Mouse (Mus musculus) limb, embryonic 10.5 days (tissue): ENCODE data around the gene Snx20. TPM values are rescaled to one million over a fixed set of nuclear protein-coding genes. Genes with fewer than 3 reads are reported as not detected.

ENCODE experiments used
- DNase-seq: peaks from one replicate; pipeline ENCODE4 v3.0.0-alpha.2; 2017; ENCODE audit warnings: low spot score
- H3K27ac ChIP-seq: fragments of 300-500 bp; sonication (generic); 2 replicates; pipeline ENCODE4 v1.5.1; 2016; ENCODE audit warnings: mild to moderate bottlenecking
- H3K27me3 ChIP-seq: fragments of 300-500 bp; sonication (generic); 2 replicates; pipeline ENCODE4 v1.6.1; 2016; ENCODE audit warnings: low read depth, mild to moderate bottlenecking; ENCODE audit not compliant: poor library complexity, severe bottlenecking
- H3K36me3 ChIP-seq: fragments of 300-500 bp; sonication (generic); 2 replicates; pipeline ENCODE4 v1.6.1; 2016; ENCODE audit warnings: mild to moderate bottlenecking, moderate library complexity
- H3K4me1 ChIP-seq: fragments of 300-500 bp; sonication (generic); 2 replicates; pipeline ENCODE4 v1.6.1; 2016
- H3K4me3 ChIP-seq: fragments of 300-500 bp; sonication (generic); 2 replicates; pipeline ENCODE4 v1.5.1; 2016; ENCODE audit warnings: mild to moderate bottlenecking, moderate library complexity
- H3K9me3 ChIP-seq: fragments of 300-500 bp; sonication (generic); replicated peaks from 2 replicates; pipeline ENCODE4 v1.6.1; 2016; ENCODE audit warnings: mild to moderate bottlenecking
- WGBS: fragments of 180-500 bp; shearing (Covaris S2); methylation state at CpG from one replicate; pipeline ENCODE4 v1.1.7; 2016; 5-methylcytosine and 5-hydroxymethylcytosine counted together
- polyA plus RNA-seq: library from polyadenylated mRNA; unstranded; fragments of >200 nt; fragmentation: Nextera tagmentation; extraction: Ambion mirVana; gene quantifications from 2 replicates; pipeline ENCODE4 v1.2.1, GENCODE M21; 2016

The Snx20 gene
- polyA plus RNA-seq, result 0.31 and 0.63 TPM in 2 replicates

- no peaks in the 10 kb centered on the region for H3K36me3 ChIP-seq
- no peaks in the 10 kb centered on the region for H3K27me3 ChIP-seq
- no peak for DNase-seq
- H3K9me3 ChIP-seq, result no peaks in the 10 kb centered on the region
- H3K4me1 ChIP-seq, result peaks cover 5% of the 10 kb centered on the region; the same call in 1 of the 2 replicates
- 82% methylated on average over 14 of the region's 14 CpGs for WGBS
- H3K27ac ChIP-seq, result 0 out of 2 replicates have a peak within 1 kb of the TSS, but pooled peaks have one; percentile 17
- H3K4me3 ChIP-seq, result no peak within 1 kb of the TSS
Observed at GRCm38 (mm10) chr8:88635474-88636397, at the start of gene Snx20. Gene Snx20, minus strand, starts transcription at chr8:88636128.

- Histone ChIP-seq H3K27me3 (no peaks in the 10 kb centered on the region), H3K9me3 (no peaks in the 10 kb centered on the region), H3K4me1 (peaks cover 9% of the 10 kb centered on the region; the same call in 1 of the 2 replicates), H3K4me3 (no peak overlapping the region), H3K36me3 (no peaks in the 10 kb centered on the region), H3K27ac (no peak overlapping the region)
- no peak for DNase-seq
- 88% methylated on average over 7 of the region's 7 CpGs for WGBS
Observed at GRCm38 (mm10) chr8:88683656-88684289, 47.8 kb upstream of the Snx20 start.

GRCm38 (mm10) chr8:88681046-88681445 lies 45.1 kb upstream of the Snx20 start:
- Histone ChIP-seq H3K4me3 (no peak overlapping the region), H3K4me1 (peaks cover 7% of the 10 kb centered on the region), H3K36me3 (no peaks in the 10 kb centered on the region), H3K9me3 (no peaks in the 10 kb centered on the region), H3K27me3 (no peaks in the 10 kb centered on the region), H3K27ac (no peak overlapping the region)
- WGBS, result 93% methylated on average over 8 of the region's 8 CpGs
- no peak for DNase-seq

GRCm38 (mm10) chr8:88680566-88680965 lies 44.6 kb upstream of the Snx20 start:
- Histone ChIP-seq H3K27me3 (no peaks in the 10 kb centered on the region), H3K36me3 (no peaks in the 10 kb centered on the region), H3K9me3 (no peaks in the 10 kb centered on the region), H3K27ac (no peak overlapping the region), H3K4me3 (no peak overlapping the region), H3K4me1 (peaks cover 6% of the 10 kb centered on the region; the same call in 1 of the 2 replicates)
- DNase-seq, result no peak
- WGBS, result 94% methylated on average over 2 of the region's 2 CpGs

GRCm38 (mm10) chr8:88677071-88677470 lies 41.1 kb upstream of the Snx20 start:
- Histone ChIP-seq H3K9me3 (no peaks in the 10 kb centered on the region), H3K4me1 (peaks cover 8% of the 10 kb centered on the region; the same call in 1 of the 2 replicates), H3K36me3 (no peaks in the 10 kb centered on the region), H3K27me3 (no peaks in the 10 kb centered on the region), H3K27ac (no peak overlapping the region), H3K4me3 (no peak overlapping the region)
- DNase-seq, result no peak
- WGBS, result 81% methylated on average over 8 of the region's 8 CpGs

- no peak for DNase-seq
- H3K4me1 ChIP-seq, result peaks cover 16% of the 10 kb centered on the region; the same call in 1 of the 2 replicates
- H3K36me3 ChIP-seq, result no peaks in the 10 kb centered on the region
- no peaks in the 10 kb centered on the region for H3K27me3 ChIP-seq
- no peak overlapping the region for H3K4me3 ChIP-seq
- H3K9me3 ChIP-seq, result no peaks in the 10 kb centered on the region
- H3K27ac ChIP-seq, result no peak overlapping the region
- WGBS, result 90% methylated on average over 12 of the region's 12 CpGs
Observed at GRCm38 (mm10) chr8:88675372-88676165, 39.6 kb upstream of the Snx20 start.

GRCm38 (mm10) chr8:88673859-88674258 lies 37.9 kb upstream of the Snx20 start:
- H3K27me3 ChIP-seq, result no peaks in the 10 kb centered on the region
- peaks cover 16% of the 10 kb centered on the region; the same call in 1 of the 2 replicates for H3K4me1 ChIP-seq
- DNase-seq, result no peak
- no peaks in the 10 kb centered on the region for H3K36me3 ChIP-seq
- H3K27ac ChIP-seq, result no peak overlapping the region
- no peak overlapping the region for H3K4me3 ChIP-seq
- 88% methylated on average over 5 of the region's 5 CpGs for WGBS
- no peaks in the 10 kb centered on the region for H3K9me3 ChIP-seq

GRCm38 (mm10) chr8:88671575-88671974 lies 35.6 kb upstream of the Snx20 start:
- Histone ChIP-seq H3K27ac (no peak overlapping the region), H3K4me3 (no peak overlapping the region)
- WGBS, result 87% methylated on average over 10 of the region's 10 CpGs

GRCm38 (mm10) chr8:88670782-88671181 lies 34.9 kb upstream of the Snx20 start:
- Histone ChIP-seq H3K9me3 (no peaks in the 10 kb centered on the region), H3K4me3 (no peak overlapping the region), H3K27ac (no peak overlapping the region), H3K36me3 (no peaks in the 10 kb centered on the region), H3K27me3 (no peaks in the 10 kb centered on the region), H3K4me1 (peaks cover 22% of the 10 kb centered on the region)
- WGBS, result 86% methylated on average over 6 of the region's 6 CpGs
- no peak for DNase-seq

More at GRCm38 (mm10) chr8:88671575-88671974, 35.6 kb upstream of the Snx20 start:
- Histone ChIP-seq H3K36me3 (no peaks in the 10 kb centered on the region), H3K27me3 (no peaks in the 10 kb centered on the region), H3K4me1 (peaks cover 16% of the 10 kb centered on the region), H3K9me3 (no peaks in the 10 kb centered on the region)
- DNase-seq, result no peak

GRCm38 (mm10) chr8:88668400-88669086 lies 32.6 kb upstream of the Snx20 start:
- no peak for DNase-seq
- H3K4me3 ChIP-seq, result no peak overlapping the region
- H3K36me3 ChIP-seq, result no peaks in the 10 kb centered on the region
- H3K27me3 ChIP-seq, result no peaks in the 10 kb centered on the region
- H3K9me3 ChIP-seq, result no peaks in the 10 kb centered on the region
- H3K4me1 ChIP-seq, result peaks cover 26% of the 10 kb centered on the region
- 77% methylated on average over 14 of the region's 14 CpGs for WGBS
- H3K27ac ChIP-seq, result no peak overlapping the region

GRCm38 (mm10) chr8:88666435-88666834 lies 30.5 kb upstream of the Snx20 start:
- Histone ChIP-seq H3K27me3 (no peaks in the 10 kb centered on the region), H3K9me3 (no peaks in the 10 kb centered on the region), H3K36me3 (no peaks in the 10 kb centered on the region), H3K4me3 (no peak overlapping the region), H3K4me1 (peaks cover 21% of the 10 kb centered on the region), H3K27ac (no peak overlapping the region)
- no peak for DNase-seq
- WGBS, result 51% methylated on average over 1 of the region's 1 CpGs

- WGBS, result 94% methylated on average over 19 of the region's 19 CpGs
Observed at GRCm38 (mm10) chr8:88664947-88665346, 29.0 kb upstream of the Snx20 start.

More at GRCm38 (mm10) chr8:88664947-88665346, 29.0 kb upstream of the Snx20 start:
- Histone ChIP-seq H3K4me1 (peaks cover 19% of the 10 kb centered on the region), H3K36me3 (no peaks in the 10 kb centered on the region), H3K27ac (no peak overlapping the region), H3K4me3 (no peak overlapping the region), H3K27me3 (no peaks in the 10 kb centered on the region), H3K9me3 (no peaks in the 10 kb centered on the region)
- DNase-seq, result no peak
